Mouse (Mus musculus): Measurements from ENCODE around the gene Fam199x. TPM values are rescaled to one million over a fixed set of nuclear protein-coding genes. Genes with fewer than 3 reads are reported as not detected.

Gene Fam199x
- polyA plus RNA-seq, 1 experiment: not detected

- no peaks in the 10 kb centered on the region for H3K4me1 ChIP-seq (ENCODE audit: control insufficient read depth, insufficient read depth, low read length)
- peak within 1 kb of the TSS; percentile 100 for H3K27ac ChIP-seq (ENCODE audit: insufficient read depth, low read depth, low read length)
- H3K4me3 ChIP-seq (ENCODE audit: insufficient read depth, low read depth, low read length): peak within 1 kb of the TSS; percentile 99
- no peak for TF ChIP-seq POLR2A (IDR thresholded peaks at IDR 0.05; ENCODE audit: insufficient read depth, low read depth, low read length)
- no peak for TF ChIP-seq CTCF (IDR thresholded peaks at IDR 0.05; ENCODE audit: insufficient read depth, low read depth, low read length)
- 20% methylated on average over 31 of the region's 31 CpGs for WGBS
Measured at GRCm38 (mm10) chrX:137038000-137038483, 11.4 kb upstream of the Fam199x start, which contains the start of gene Slc25a53. Slc25a53 (minus strand) TSS chrX:137038302.

GRCm38 (mm10) chrX:137038502-137038901, 10.9 kb upstream of the Fam199x start:
- 52% methylated on average over 7 of the region's 7 CpGs for WGBS
- Histone ChIP-seq H3K4me3 (ENCODE audit: insufficient read depth, low read depth, low read length) (peak overlapping the region; percentile 99), H3K27ac (ENCODE audit: insufficient read depth, low read depth, low read length) (peak overlapping the region; percentile 100; the same call in 1 of the 2 replicates), H3K4me1 (ENCODE audit: control insufficient read depth, insufficient read depth, low read length) (no peaks in the 10 kb centered on the region)
- TF ChIP-seq CTCF (IDR thresholded peaks at IDR 0.05; ENCODE audit: insufficient read depth, low read depth, low read length): no peak
- TF ChIP-seq POLR2A (IDR thresholded peaks at IDR 0.05; ENCODE audit: insufficient read depth, low read depth, low read length): no peak

GRCm38 (mm10) chrX:137049060-137049424, 352 bp upstream of the Fam199x start:
- TF ChIP-seq CTCF (IDR thresholded peaks at IDR 0.05; ENCODE audit: insufficient read depth, low read depth, low read length): no peak
- no peak for TF ChIP-seq POLR2A (IDR thresholded peaks at IDR 0.05; ENCODE audit: insufficient read depth, low read depth, low read length)
- 20% methylated on average over 9 of the region's 11 CpGs for WGBS
- Histone ChIP-seq H3K4me1 (ENCODE audit: control insufficient read depth, insufficient read depth, low read length) (peaks cover 3% of the 10 kb centered on the region; the same call in 1 of the 2 replicates), H3K4me3 (ENCODE audit: insufficient read depth, low read depth, low read length) (peak overlapping the region; percentile 93), H3K27ac (ENCODE audit: insufficient read depth, low read depth, low read length) (no peak overlapping the region; the same call in 1 of the 2 replicates)

GRCm38 (mm10) chrX:137063202-137063601, 13.8 kb downstream of the Fam199x start:
- TF ChIP-seq CTCF (IDR thresholded peaks at IDR 0.05; ENCODE audit: insufficient read depth, low read depth, low read length) (no peak), POLR2A (IDR thresholded peaks at IDR 0.05; ENCODE audit: insufficient read depth, low read depth, low read length) (no peak)
- H3K27ac ChIP-seq (ENCODE audit: insufficient read depth, low read depth, low read length): no peak overlapping the region
- H3K4me3 ChIP-seq (ENCODE audit: insufficient read depth, low read depth, low read length): no peak overlapping the region
- WGBS: 60% methylated on average over 9 of the region's 9 CpGs
- no peaks in the 10 kb centered on the region for H3K4me1 ChIP-seq (ENCODE audit: control insufficient read depth, insufficient read depth, low read length)

- no peaks in the 10 kb centered on the region for H3K4me1 ChIP-seq (ENCODE audit: control insufficient read depth, insufficient read depth, low read length)
- TF ChIP-seq POLR2A (IDR thresholded peaks at IDR 0.05; ENCODE audit: insufficient read depth, low read depth, low read length) (no peak), CTCF (IDR thresholded peaks at IDR 0.05; ENCODE audit: insufficient read depth, low read depth, low read length) (no peak)
- WGBS: 17% methylated on average over 25 of the region's 25 CpGs
- no peak overlapping the region for H3K27ac ChIP-seq (ENCODE audit: insufficient read depth, low read depth, low read length)
- H3K4me3 ChIP-seq (ENCODE audit: insufficient read depth, low read depth, low read length): no peak overlapping the region
Measured at GRCm38 (mm10) chrX:137104531-137104930, 55.1 kb downstream of the Fam199x start.

- H3K27ac ChIP-seq (ENCODE audit: insufficient read depth, low read depth, low read length): no peak overlapping the region
- H3K4me1 ChIP-seq (ENCODE audit: control insufficient read depth, insufficient read depth, low read length): no peaks in the 10 kb centered on the region
- 17% methylated on average over 13 of the region's 13 CpGs for WGBS
- H3K4me3 ChIP-seq (ENCODE audit: insufficient read depth, low read depth, low read length): no peak overlapping the region
- no peak for TF ChIP-seq CTCF (IDR thresholded peaks at IDR 0.05; ENCODE audit: insufficient read depth, low read depth, low read length)
- no peak for TF ChIP-seq POLR2A (IDR thresholded peaks at IDR 0.05; ENCODE audit: insufficient read depth, low read depth, low read length)
Measured at GRCm38 (mm10) chrX:137106498-137106897, 57.1 kb downstream of the Fam199x start.

- 0 out of 2 replicates have a peak, but pooled peaks cover 5% of the 10 kb centered on the region for H3K4me1 ChIP-seq (ENCODE audit: control insufficient read depth, insufficient read depth, low read length)
- no peak for TF ChIP-seq POLR2A (IDR thresholded peaks at IDR 0.05; ENCODE audit: insufficient read depth, low read depth, low read length)
- TF ChIP-seq CTCF (IDR thresholded peaks at IDR 0.05; ENCODE audit: insufficient read depth, low read depth, low read length): no peak
- no peak overlapping the region for H3K27ac ChIP-seq (ENCODE audit: insufficient read depth, low read depth, low read length)
- WGBS: 16% methylated on average over 40 of the region's 40 CpGs
- H3K4me3 ChIP-seq (ENCODE audit: insufficient read depth, low read depth, low read length): no peak overlapping the region
Measured at GRCm38 (mm10) chrX:137118097-137118746, 68.8 kb downstream of the Fam199x start.

GRCm38 (mm10) chrX:137119675-137120423, 70.5 kb downstream of the Fam199x start:
- TF ChIP-seq POLR2A (IDR thresholded peaks at IDR 0.05; ENCODE audit: insufficient read depth, low read depth, low read length) (no peak), CTCF (IDR thresholded peaks at IDR 0.05; ENCODE audit: insufficient read depth, low read depth, low read length) (no peak)
- H3K4me3 ChIP-seq (ENCODE audit: insufficient read depth, low read depth, low read length): no peak overlapping the region
- WGBS: 13% methylated on average over 52 of the region's 52 CpGs
- no peak overlapping the region for H3K27ac ChIP-seq (ENCODE audit: insufficient read depth, low read depth, low read length)
- 0 out of 2 replicates have a peak, but pooled peaks cover 5% of the 10 kb centered on the region for H3K4me1 ChIP-seq (ENCODE audit: control insufficient read depth, insufficient read depth, low read length)

- Histone ChIP-seq H3K4me1 (ENCODE audit: control insufficient read depth, insufficient read depth, low read length) (0 out of 2 replicates have a peak, but pooled peaks cover 5% of the 10 kb centered on the region), H3K4me3 (ENCODE audit: insufficient read depth, low read depth, low read length) (no peak within 1 kb of the TSS)
- 33% methylated on average over 17 of the region's 21 CpGs for WGBS
Measured at GRCm38 (mm10) chrX:137121718-137122117, 72.3 kb downstream of the Fam199x start, which contains the start of gene Esx1. Esx1 (minus strand) TSS chrX:137122083.

More at GRCm38 (mm10) chrX:137121718-137122117, 72.3 kb downstream of the Fam199x start, which contains the start of gene Esx1:
- no peak for TF ChIP-seq CTCF (IDR thresholded peaks at IDR 0.05; ENCODE audit: insufficient read depth, low read depth, low read length)
- TF ChIP-seq POLR2A (IDR thresholded peaks at IDR 0.05; ENCODE audit: insufficient read depth, low read depth, low read length): no peak
- no peak within 1 kb of the TSS for H3K27ac ChIP-seq (ENCODE audit: insufficient read depth, low read depth, low read length)
